Mouse (Mus musculus): ENCODE data around the gene Higd1a. TPM values are rescaled to one million over a fixed set of nuclear protein-coding genes. Genes with fewer than 3 reads are reported as not detected.

Gene Higd1a
- total and polyA plus RNA-seq, 2 experiments from 2014 or later: 30.6 to 179 TPM

DNA sequence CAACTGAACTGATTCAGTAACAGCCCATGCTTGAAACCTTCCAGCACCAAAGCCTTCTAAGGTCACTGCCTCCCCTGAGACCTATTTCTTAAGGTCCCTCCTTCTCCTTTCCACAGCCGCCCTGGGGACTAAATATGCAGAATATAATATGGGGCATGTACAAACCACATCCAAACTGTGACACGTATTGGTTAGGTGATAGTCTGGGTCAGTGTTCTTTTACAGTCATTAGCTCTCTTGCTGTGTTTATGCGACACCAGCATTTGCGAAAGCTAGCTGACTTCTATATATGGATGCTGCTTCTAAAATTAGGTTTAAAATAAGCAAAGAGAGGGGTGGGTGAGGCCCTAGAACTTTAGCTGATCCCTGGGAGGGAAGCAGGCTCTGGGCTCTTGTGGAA, 38.7 kb upstream of the Higd1a start:
- TF ChIP-seq CTCF (IDR thresholded peaks at IDR 0.05): no peak
- no peak overlapping the region for H3K4me3 ChIP-seq (ENCODE audit: low read depth, low read length)
- H3K4me2 ChIP-seq (ENCODE audit: low read depth, low read length, poor library complexity, severe bottlenecking): no peak overlapping the region
- no peaks in the 10 kb centered on the region for H3K36me3 ChIP-seq (ENCODE audit: insufficient read depth, low read length)
- H3K4me1 ChIP-seq (ENCODE audit: insufficient read depth, low read length): no peaks in the 10 kb centered on the region
- ATAC-seq (ENCODE audit: low FRiP score) (no peak), DNase-seq (ENCODE audit: low spot score) (no peak)
- H3K9me3 ChIP-seq (ENCODE audit: low read length): no peaks in the 10 kb centered on the region
- H3K27me3 ChIP-seq (ENCODE audit: insufficient read depth, low read length): no peaks in the 10 kb centered on the region
- H3K9ac ChIP-seq (replicated peaks; ENCODE audit: low read length, poor library complexity, severe bottlenecking): no peak overlapping the region
- 90% methylated on average over 4 of the region's 4 CpGs for WGBS
- no peak overlapping the region for H3K27ac ChIP-seq (ENCODE audit: low read depth, low read length)

- TF ChIP-seq CTCF (IDR thresholded peaks at IDR 0.05): no peak
- Histone ChIP-seq H3K4me3 (ENCODE audit: low read depth, low read length) (no peak overlapping the region), H3K27ac (ENCODE audit: low read depth, low read length) (no peak overlapping the region), H3K27me3 (ENCODE audit: insufficient read depth, low read length) (no peaks in the 10 kb centered on the region), H3K9ac (replicated peaks; ENCODE audit: low read length, poor library complexity, severe bottlenecking) (no peak overlapping the region), H3K4me2 (ENCODE audit: low read depth, low read length, poor library complexity, severe bottlenecking) (no peak overlapping the region), H3K9me3 (ENCODE audit: low read length) (no peaks in the 10 kb centered on the region), H3K4me1 (ENCODE audit: insufficient read depth, low read length) (no peaks in the 10 kb centered on the region), H3K36me3 (ENCODE audit: insufficient read depth, low read length) (no peaks in the 10 kb centered on the region)
- DNase-seq (ENCODE audit: low spot score) (no peak), ATAC-seq (ENCODE audit: low FRiP score) (no peak)
- 80% methylated on average over 7 of the region's 7 CpGs for WGBS
Measured at GRCm38 (mm10) chr9:121895392-121895993, 37.3 kb upstream of the Higd1a start.

GRCm38 (mm10) chr9:121894447-121894846, 36.3 kb upstream of the Higd1a start:
- Histone ChIP-seq H3K36me3 (ENCODE audit: insufficient read depth, low read length) (no peaks in the 10 kb centered on the region), H3K4me2 (ENCODE audit: low read depth, low read length, poor library complexity, severe bottlenecking) (no peak overlapping the region), H3K4me3 (ENCODE audit: low read depth, low read length) (no peak overlapping the region), H3K9me3 (ENCODE audit: low read length) (no peaks in the 10 kb centered on the region), H3K4me1 (ENCODE audit: insufficient read depth, low read length) (no peaks in the 10 kb centered on the region), H3K27ac (ENCODE audit: low read depth, low read length) (no peak overlapping the region), H3K9ac (replicated peaks; ENCODE audit: low read length, poor library complexity, severe bottlenecking) (no peak overlapping the region), H3K27me3 (ENCODE audit: insufficient read depth, low read length) (no peaks in the 10 kb centered on the region)
- TF ChIP-seq CTCF (IDR thresholded peaks at IDR 0.05): no peak
- no peak for DNase-seq (ENCODE audit: low spot score)
- ATAC-seq (ENCODE audit: low FRiP score): no peak
- 49% methylated on average over 7 of the region's 7 CpGs for whole genome bisulfite sequencing

- Histone ChIP-seq H3K4me3 (ENCODE audit: low read depth, low read length) (no peak overlapping the region), H3K27ac (ENCODE audit: low read depth, low read length) (no peak overlapping the region), H3K9me3 (ENCODE audit: low read length) (no peaks in the 10 kb centered on the region), H3K27me3 (ENCODE audit: insufficient read depth, low read length) (no peaks in the 10 kb centered on the region), H3K9ac (replicated peaks; ENCODE audit: low read length, poor library complexity, severe bottlenecking) (no peak overlapping the region), H3K4me1 (ENCODE audit: insufficient read depth, low read length) (no peaks in the 10 kb centered on the region), H3K36me3 (ENCODE audit: insufficient read depth, low read length) (no peaks in the 10 kb centered on the region), H3K4me2 (ENCODE audit: low read depth, low read length, poor library complexity, severe bottlenecking) (no peak overlapping the region)
- ATAC-seq (ENCODE audit: low FRiP score): no peak
- no peak for DNase-seq (ENCODE audit: low spot score)
- TF ChIP-seq CTCF (IDR thresholded peaks at IDR 0.05): no peak
- 85% methylated on average over 12 of the region's 12 CpGs for whole genome bisulfite sequencing
Measured at GRCm38 (mm10) chr9:121892057-121892687, 34.0 kb upstream of the Higd1a start.

- Histone ChIP-seq H3K4me1 (ENCODE audit: insufficient read depth, low read length) (no peaks in the 10 kb centered on the region), H3K36me3 (ENCODE audit: insufficient read depth, low read length) (no peaks in the 10 kb centered on the region), H3K27me3 (ENCODE audit: insufficient read depth, low read length) (no peaks in the 10 kb centered on the region), H3K4me3 (ENCODE audit: low read depth, low read length) (no peak overlapping the region), H3K9ac (replicated peaks; ENCODE audit: low read length, poor library complexity, severe bottlenecking) (no peak overlapping the region), H3K27ac (ENCODE audit: low read depth, low read length) (no peak overlapping the region), H3K4me2 (ENCODE audit: low read depth, low read length, poor library complexity, severe bottlenecking) (no peak overlapping the region), H3K9me3 (ENCODE audit: low read length) (no peaks in the 10 kb centered on the region)
- WGBS: 87% methylated on average over 9 of the region's 9 CpGs
- no peak for DNase-seq (ENCODE audit: low spot score)
- ATAC-seq (ENCODE audit: low FRiP score): no peak
- no peak for TF ChIP-seq CTCF (IDR thresholded peaks at IDR 0.05)
Measured at GRCm38 (mm10) chr9:121891301-121891700, 33.1 kb upstream of the Higd1a start.

- peak; percentile 24 for DNase-seq (ENCODE audit: low spot score)
- H3K9me3 ChIP-seq (ENCODE audit: low read length): no peaks in the 10 kb centered on the region
- ATAC-seq (ENCODE audit: low FRiP score): no peak
- H3K27me3 ChIP-seq (ENCODE audit: insufficient read depth, low read length): no peaks in the 10 kb centered on the region
- no peaks in the 10 kb centered on the region for H3K36me3 ChIP-seq (ENCODE audit: insufficient read depth, low read length)
- no peak for TF ChIP-seq CTCF (IDR thresholded peaks at IDR 0.05)
- H3K9ac ChIP-seq (replicated peaks; ENCODE audit: low read length, poor library complexity, severe bottlenecking): no peak overlapping the region
- H3K4me1 ChIP-seq (ENCODE audit: insufficient read depth, low read length): no peaks in the 10 kb centered on the region
- WGBS: 46% methylated on average over 18 of the region's 18 CpGs
- H3K4me3 ChIP-seq (ENCODE audit: low read depth, low read length): no peak overlapping the region
- H3K27ac ChIP-seq (ENCODE audit: low read depth, low read length): no peak overlapping the region
- no peak overlapping the region for H3K4me2 ChIP-seq (ENCODE audit: low read depth, low read length, poor library complexity, severe bottlenecking)
Measured at GRCm38 (mm10) chr9:121890441-121890941, 32.3 kb upstream of the Higd1a start.
